Mouse (Mus musculus) Patski (cell line): ENCODE measurements around the gene Sept9. TPM values are rescaled to one million over a fixed set of nuclear protein-coding genes. Genes with fewer than 3 reads are reported as not detected.
"Not testable (repeated sequence)": the region's sequence is repeated elsewhere in the genome, so short reads cannot be mapped to it uniquely, and the experiment has no call there.

Experiments used
- ATAC-seq: fragments of 100-300 bp; one replicate; pipeline ENCODE4 v1.8.0; 2021
- CTCF ChIA-PET: fragments of 350-600 bp; sonication (Branson Sonifier 250); formaldehyde crosslinking; loops from one replicate; lab custom pipeline; 2022; ENCODE audit warnings: inconsistent platforms; lab: Charles Lee
- POLR2A ChIA-PET: fragments of 350-600 bp; sonication (Branson Sonifier 250); formaldehyde crosslinking; loops from one replicate; lab custom pipeline; 2022; ENCODE audit warnings: antibody characterized with exemption, inconsistent platforms; lab: Charles Lee
- DNase-seq: peaks from one replicate; pipeline ENCODE4 v3.0.0-alpha.2; 2011; ENCODE audit warnings: low read depth, low spot score
- H3K27me3 ChIP-seq: fragments of 371-371 bp; one replicate; pipeline ENCODE4 v1.5.1; 2021
- CTCF ChIP-seq: fragments of 100-300 bp; IDR thresholded peaks from one replicate; pipeline ENCODE4 v1.5.1; 2021
- in situ Hi-C: fragments of 300-500 bp; cut with MboI; formaldehyde crosslinking; loops from 3 replicates; pipeline ENCODE4 v1.11.1; 2018; ENCODE audit warnings: low pct_unique_long_range_greater_than_20kb, mixed read lengths
- polyA plus RNA-seq: library from polyadenylated mRNA; unstranded; gene quantifications from one replicate; pipeline ENCODE4 v1.2.3, GENCODE M21; 2021

The Sept9 gene
- polyA plus RNA-seq, 1 experiment from 2014 or later: 87.6 TPM

- POLR2A ChIA-PET: no interaction called here
- CTCF ChIA-PET: interaction anchor here (1.1 kb wide), 1 partner anchor 14 kb away, joined by 4 read pairs; no protein-coding TSS in a partner anchor
- ATAC-seq (no peak), DNase-seq (no peak)
- no peak for TF ChIP-seq CTCF
- no peaks in the 10 kb centered on the region for H3K27me3 ChIP-seq
- in situ Hi-C loops: no loop called here
Observed at GRCm38 (mm10) chr11:117320482-117320881, 121.0 kb downstream of the Sept9 start.

GRCm38 (mm10) chr11:117321311-117321971 lies 122.0 kb downstream of the Sept9 start:
- in situ Hi-C loops: no loop called here
- no peaks in the 10 kb centered on the region for H3K27me3 ChIP-seq
- POLR2A ChIA-PET: no interaction called here
- no peak for TF ChIP-seq CTCF
- ATAC-seq (no peak), DNase-seq (no peak)
- CTCF ChIA-PET: no interaction called here

GRCm38 (mm10) chr11:117322311-117322710 lies 122.8 kb downstream of the Sept9 start:
- ChIA-PET POLR2A (no interaction called here), CTCF (no interaction called here)
- no peak for TF ChIP-seq CTCF
- ATAC-seq (no peak), DNase-seq (no peak)
- no peaks in the 10 kb centered on the region for H3K27me3 ChIP-seq
- in situ Hi-C loops: no loop called here

GRCm38 (mm10) chr11:117322730-117323579 lies 123.5 kb downstream of the Sept9 start:
- ATAC-seq (no peak), DNase-seq (no peak)
- TF ChIP-seq CTCF: no peak
- in situ Hi-C loops: no loop called here
- H3K27me3 ChIP-seq: no peaks in the 10 kb centered on the region
- ChIA-PET CTCF (no interaction called here), POLR2A (no interaction called here)

GRCm38 (mm10) chr11:117323976-117324574 lies 124.6 kb downstream of the Sept9 start:
- ChIA-PET CTCF (no interaction called here), POLR2A (no interaction called here)
- in situ Hi-C loops: no loop called here

GRCm38 (mm10) chr11:117324718-117325117 lies 125.3 kb downstream of the Sept9 start:
- POLR2A ChIA-PET, DNase-seq, in situ Hi-C loops, H3K27me3 ChIP-seq, CTCF ChIA-PET, ATAC-seq: not testable (repeated sequence)

More at GRCm38 (mm10) chr11:117323976-117324574, 124.6 kb downstream of the Sept9 start:
- no peak for TF ChIP-seq CTCF
- no peak for DNase-seq
- ATAC-seq: no peak
- no peaks in the 10 kb centered on the region for H3K27me3 ChIP-seq

GRCm38 (mm10) chr11:117325131-117325467 lies 125.6 kb downstream of the Sept9 start:
- CTCF ChIA-PET: no interaction called here
- in situ Hi-C loops: no loop called here

GRCm38 (mm10) chr11:117325468-117326139 lies 126.1 kb downstream of the Sept9 start:
- CTCF ChIA-PET: interaction anchor here (2.5 kb wide), 1 partner anchor 13 kb away, joined by 8 read pairs; no protein-coding TSS in a partner anchor
- DNase-seq: no peak

More at GRCm38 (mm10) chr11:117325131-117325467, 125.6 kb downstream of the Sept9 start:
- TF ChIP-seq CTCF: no peak
- ATAC-seq (no peak), DNase-seq (no peak)
- no peaks in the 10 kb centered on the region for H3K27me3 ChIP-seq
- POLR2A ChIA-PET: no interaction called here

GRCm38 (mm10) chr11:117326140-117326725 lies 126.8 kb downstream of the Sept9 start:
- DNase-seq: no peak
- ChIA-PET CTCF (interaction anchor here (2.5 kb wide), 1 partner anchor 13 kb away, joined by 8 read pairs; no protein-coding TSS in a partner anchor), POLR2A (no interaction called here)
- no peak for TF ChIP-seq CTCF
- H3K27me3 ChIP-seq: no peaks in the 10 kb centered on the region
- ATAC-seq: no peak
- in situ Hi-C loops: no loop called here

More at GRCm38 (mm10) chr11:117325468-117326139, 126.1 kb downstream of the Sept9 start:
- POLR2A ChIA-PET: no interaction called here
- ATAC-seq: no peak
- no peaks in the 10 kb centered on the region for H3K27me3 ChIP-seq
- TF ChIP-seq CTCF: no peak
- in situ Hi-C loops: no loop called here
